Mouse (Mus musculus): Measurements from ENCODE around the gene Cluap1.

- TF ChIP-seq USF1 (IDR thresholded peaks at IDR 0.05; ENCODE audit: low read depth, low read length) (no peak), SIN3A (IDR thresholded peaks at IDR 0.05; ENCODE audit: low read length) (no peak), CTCF (IDR thresholded peaks at IDR 0.05 in 2 of 3, conservative IDR thresholded peaks at IDR 0.05 in 1 of 3; ENCODE audit: control insufficient read depth in 1 of 3, insufficient read depth in 1 of 3, low read depth in 2 of 3, low read length in 3 of 3, poor library complexity in 1 of 3, severe bottlenecking in 1 of 3) (no peak), RCOR1 (IDR thresholded peaks at IDR 0.05; ENCODE audit: low read depth, low read length) (no peak)
These were observed 73.6 kb downstream of the Cluap1 start for GRCm38 (mm10) chr16:3982173-3982572.

Measured in MEL (cell line).